Mouse (Mus musculus) adrenal gland, postnatal 0 days (tissue): Measurements from ENCODE around the gene Hcls1. TPM values are rescaled to one million over a fixed set of nuclear protein-coding genes. Genes with fewer than 3 reads are reported as not detected.

Experiments used
- polyA plus RNA-seq: library from polyadenylated mRNA; unstranded; fragments of >200 nt; fragmentation: Nextera tagmentation; extraction: Ambion mirVana; gene quantifications from 2 replicates; pipeline ENCODE4 v1.2.1, GENCODE M21; 2015

The Hcls1 gene
- 7.0 and 9.0 TPM in 2 replicates for polyA plus RNA-seq

DNA sequence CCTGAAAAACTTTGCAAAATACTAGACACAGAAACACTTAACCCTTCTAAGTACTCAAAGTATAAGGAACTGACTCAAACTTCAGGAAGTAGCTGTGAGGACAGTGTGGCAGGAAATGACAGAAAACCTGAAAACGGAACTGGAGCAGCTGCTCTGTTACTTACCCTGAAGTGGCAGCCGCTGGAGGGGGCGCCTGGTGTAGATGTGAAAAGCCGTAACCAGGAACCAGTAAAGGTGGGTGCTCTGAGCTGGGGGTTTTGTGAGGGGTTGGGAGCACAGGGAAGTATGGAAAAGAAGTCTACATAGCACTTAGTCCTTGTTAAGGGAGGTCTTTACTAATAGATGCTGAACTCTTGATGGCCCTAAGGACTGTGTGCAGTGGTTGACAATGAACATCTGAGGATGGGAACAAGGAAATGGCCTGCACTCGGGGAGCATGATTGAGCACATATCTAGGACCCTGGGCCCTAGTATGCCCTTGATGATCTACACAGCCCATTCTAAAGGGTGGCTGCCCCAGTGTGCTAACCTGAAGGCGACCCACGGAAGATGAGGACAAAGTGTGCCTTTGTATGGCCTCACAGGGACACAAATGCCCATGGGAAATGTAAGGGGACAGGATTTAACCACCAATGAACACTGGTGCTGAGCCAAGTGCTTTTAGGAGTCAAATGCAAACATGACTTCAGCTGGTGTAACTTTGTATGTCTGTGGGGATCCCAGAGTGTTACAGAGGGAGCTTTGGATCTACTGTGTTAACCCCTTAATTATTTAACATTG, at the start of gene Hcls1:
Gene Hcls1, plus strand, starts transcription at position 143 of the 780 bp plus-strand sequence.

DNA sequence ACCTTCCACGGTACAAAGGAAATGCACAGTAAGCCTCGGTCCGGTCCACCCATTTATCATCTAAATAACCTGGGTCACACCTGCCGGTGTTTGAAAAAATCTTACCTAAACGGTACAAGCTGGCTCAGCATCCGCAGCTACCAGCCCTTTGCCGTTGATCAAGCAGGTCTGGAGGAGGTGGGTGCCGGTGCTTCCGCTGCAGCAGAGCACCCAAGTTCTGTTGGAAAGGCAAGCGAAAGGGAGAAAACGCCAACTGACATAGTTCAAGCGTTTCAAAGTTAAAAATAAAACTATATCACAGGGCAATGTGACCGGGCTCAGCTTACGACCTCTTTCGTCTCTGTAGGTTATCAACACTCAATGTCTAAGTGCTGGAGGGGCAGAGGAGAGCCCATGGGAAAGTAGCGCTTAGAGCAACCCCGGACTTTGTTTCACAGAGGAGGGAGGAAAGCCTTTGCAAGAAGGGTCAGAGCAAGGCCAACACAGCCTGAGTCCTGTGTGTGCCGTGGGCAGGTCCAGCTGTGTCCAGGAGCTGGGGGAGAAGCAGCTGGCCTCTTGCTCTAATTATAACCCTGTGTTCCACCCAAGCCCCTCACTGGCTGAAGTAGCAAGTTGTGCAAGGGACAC, 55.3 kb downstream of the Hcls1 start, which contains the start of gene Fbxo40:
Gene Fbxo40, minus strand, starts transcription at position 469 of the 627 bp plus-strand sequence.

DNA sequence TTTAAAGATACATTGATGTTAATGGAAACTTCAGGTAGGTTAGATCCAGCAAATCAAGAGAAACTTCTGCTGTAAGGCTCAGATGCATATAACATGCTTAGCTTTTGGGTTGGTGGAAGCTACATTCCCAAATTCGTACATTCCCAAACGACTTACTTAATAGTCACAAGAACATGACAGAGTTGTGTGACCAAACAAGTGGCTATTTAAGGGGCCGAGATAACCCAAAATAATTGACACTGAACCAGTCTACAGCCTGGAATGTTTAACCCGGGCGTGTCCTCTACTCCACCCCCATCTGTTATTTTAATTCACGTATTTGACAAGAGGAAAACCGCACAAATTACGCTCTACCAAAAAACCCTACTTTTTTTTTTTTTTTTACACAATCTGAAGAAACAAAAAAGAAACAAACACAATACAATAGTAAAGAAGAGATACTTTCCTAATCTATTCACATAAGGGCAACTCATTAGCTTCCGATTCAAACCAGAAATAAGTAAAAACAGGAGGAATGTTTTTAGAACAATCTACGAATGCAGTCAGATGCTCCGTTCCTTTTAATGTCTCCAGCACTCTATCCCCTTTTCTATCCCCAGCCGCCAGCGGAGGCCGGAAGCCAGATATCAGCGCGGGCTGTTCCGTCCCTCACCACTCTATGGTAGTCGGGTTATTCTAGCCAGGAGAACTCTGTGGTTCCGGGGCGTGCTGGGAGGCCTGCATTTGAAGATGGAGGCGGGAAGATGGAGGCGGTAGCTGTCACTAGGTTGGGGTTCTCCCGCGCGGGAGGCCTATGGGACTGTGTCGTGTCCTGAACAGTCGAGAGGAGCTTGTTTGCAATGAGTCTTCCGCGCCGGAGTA, 76.5 kb downstream of the Hcls1 start, which contains the start of gene Polq:
Gene Polq, plus strand, starts transcription at position 726 of the 861 bp plus-strand sequence.

Other genes with a start within 250 kb of the Hcls1 start
- 0.18 TPM in 1 of 2 replicates, not detected in the other for gene Ildr1, start 241.0 kb upstream of the Hcls1 start, polyA plus RNA-seq
- gene Slc15a2, start 150.0 kb upstream of the Hcls1 start, polyA plus RNA-seq = 1.9 and 2.5 TPM in 2 replicates
- gene Iqcb1, start 106.6 kb upstream of the Hcls1 start, polyA plus RNA-seq = 26.2 and 30.6 TPM in 2 replicates
- gene Eaf2, start 60.0 kb upstream of the Hcls1 start, polyA plus RNA-seq = 2.1 and 2.3 TPM in 2 replicates
- gene Golgb1, start 59.8 kb upstream of the Hcls1 start, polyA plus RNA-seq = 83.2 and 140 TPM in 2 replicates
- 0.08 and 0.28 TPM in 2 replicates for gene Fbxo40, start 55.5 kb downstream of the Hcls1 start, polyA plus RNA-seq
- gene Polq, start 76.8 kb downstream of the Hcls1 start, polyA plus RNA-seq = 2.1 and 2.2 TPM in 2 replicates